Mouse (Mus musculus): ENCODE measurements around the gene Stk40.
A peak's percentile ranks its signal among the peaks of the same experiment; 100 is the strongest.

The Stk40 gene

GRCm38 (mm10) chr4:126103590-126104068 is at the start of gene Stk40:
Gene Stk40 (plus strand): TSS chr4:126103957.
- H3K36me3 ChIP-seq (ENCODE audit: control insufficient read depth, insufficient read depth, low read length, poor library complexity, severe bottlenecking), result no peaks in the 10 kb centered on the region
- DNase-seq (ENCODE audit: low read depth, low spot score), result peak; percentile 99
- H3K27me3 ChIP-seq (ENCODE audit: control insufficient read depth, insufficient read depth, low read length, poor library complexity, severe bottlenecking), result no peaks in the 10 kb centered on the region

DNA sequence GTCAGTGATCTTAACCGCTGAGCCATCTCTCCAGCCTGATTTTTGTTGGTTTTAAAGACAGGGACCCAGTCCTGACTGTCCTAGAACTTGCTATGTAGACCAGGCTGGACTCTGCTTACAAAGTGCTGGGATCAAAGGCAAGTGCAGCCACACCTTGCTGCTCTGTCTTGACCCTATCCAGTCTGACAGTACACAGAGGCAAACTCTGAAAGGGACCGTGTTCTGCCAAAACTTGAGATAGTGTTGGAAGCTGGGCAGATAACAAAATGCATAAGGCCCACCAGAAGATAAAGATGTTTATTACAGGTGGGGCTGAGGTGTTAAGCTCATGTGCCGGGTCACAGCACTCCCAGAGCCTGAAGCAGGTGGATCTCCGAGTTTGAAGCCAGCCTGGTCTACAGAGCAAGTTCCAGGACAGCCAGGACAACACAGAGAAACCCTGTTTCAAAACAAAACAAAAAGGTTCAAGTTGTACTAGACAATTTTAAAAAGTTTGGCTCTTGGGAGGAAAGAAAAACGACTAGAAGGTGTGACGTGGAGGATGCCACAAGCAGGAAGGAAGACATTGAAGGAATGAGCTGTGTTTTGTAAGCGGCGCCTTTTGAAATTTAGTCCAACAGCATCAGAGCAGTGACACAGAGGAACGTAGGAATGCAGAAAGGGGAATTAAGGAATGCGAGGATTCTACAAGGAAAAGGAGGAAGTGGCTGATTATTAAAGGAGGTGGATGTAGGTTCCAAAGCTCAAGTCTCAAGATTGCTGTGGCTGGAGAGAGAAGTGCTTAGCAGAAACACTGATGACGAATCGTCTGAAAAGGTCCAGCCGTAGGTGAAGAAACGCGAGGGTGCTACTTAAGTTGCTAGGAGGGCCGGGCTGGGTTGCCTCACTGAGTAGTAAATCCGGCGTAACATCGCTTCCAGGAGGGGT is 46.3 kb upstream of the Stk40 start:
- no peak for DNase-seq (ENCODE audit: low read depth, low spot score)
- Histone ChIP-seq H3K36me3 (ENCODE audit: control insufficient read depth, insufficient read depth, low read length, poor library complexity, severe bottlenecking) (peaks cover 5% of the 10 kb centered on the region), H3K27me3 (ENCODE audit: control insufficient read depth, insufficient read depth, low read length, poor library complexity, severe bottlenecking) (no peaks in the 10 kb centered on the region)

DNA sequence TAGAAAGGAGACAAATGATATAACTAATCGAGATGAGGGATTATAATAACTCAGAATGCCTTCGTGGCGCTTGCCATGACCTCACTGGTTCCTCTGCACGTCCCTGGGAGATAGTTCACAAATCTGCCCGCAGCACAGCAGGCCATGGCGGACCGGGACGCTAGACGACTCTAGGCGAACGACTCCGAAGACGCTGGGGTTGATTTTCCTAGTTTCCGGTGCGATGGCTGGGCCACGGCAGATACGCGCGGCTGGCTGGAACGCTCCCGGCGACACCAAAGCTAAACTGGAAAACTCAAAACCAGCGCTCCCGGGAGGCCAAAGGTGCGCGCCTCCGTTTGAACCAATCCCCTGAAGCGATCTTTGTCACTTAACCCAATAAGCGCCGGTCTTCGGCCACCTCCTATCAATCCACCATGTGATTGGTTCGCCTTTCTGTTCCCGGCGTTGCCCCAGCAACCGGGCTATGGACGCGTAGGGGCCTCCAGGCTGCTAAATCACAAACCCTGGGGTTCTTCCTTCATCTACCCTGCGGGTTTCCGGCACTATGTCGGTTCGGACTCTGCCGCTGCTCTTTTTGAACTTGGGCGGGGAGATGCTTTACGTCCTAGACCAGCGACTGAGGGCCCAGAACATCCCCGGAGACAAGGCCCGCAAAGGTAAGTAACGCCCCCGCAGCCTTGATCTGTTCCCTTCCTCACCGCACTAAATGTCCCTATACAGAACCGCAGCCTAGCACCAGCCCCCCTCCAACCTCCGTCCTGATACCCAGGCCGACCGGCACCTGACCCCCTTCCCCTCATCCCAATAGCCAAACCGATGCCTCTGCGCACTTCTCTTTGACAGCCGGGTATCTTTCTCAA is 45.4 kb upstream of the Stk40 start, which contains the start of gene Oscp1:
Oscp1 (plus strand) TSS at position 432 of the 863 bp plus-strand sequence.
- Histone ChIP-seq H3K36me3 (ENCODE audit: control insufficient read depth, insufficient read depth, low read length, poor library complexity, severe bottlenecking) (peaks cover under 1% of the 10 kb centered on the region), H3K27me3 (ENCODE audit: control insufficient read depth, insufficient read depth, low read length, poor library complexity, severe bottlenecking) (no peaks in the 10 kb centered on the region)
- peak; percentile 93 for DNase-seq (ENCODE audit: low read depth, low spot score)

GRCm38 (mm10) chr4:126058997-126059362 is 44.8 kb upstream of the Stk40 start:
- H3K36me3 ChIP-seq (ENCODE audit: control insufficient read depth, insufficient read depth, low read length, poor library complexity, severe bottlenecking), result no peaks in the 10 kb centered on the region; the same call in 1 of the 2 replicates
- no peak for DNase-seq (ENCODE audit: low read depth, low spot score)
- H3K27me3 ChIP-seq (ENCODE audit: control insufficient read depth, insufficient read depth, low read length, poor library complexity, severe bottlenecking), result no peaks in the 10 kb centered on the region

DNA sequence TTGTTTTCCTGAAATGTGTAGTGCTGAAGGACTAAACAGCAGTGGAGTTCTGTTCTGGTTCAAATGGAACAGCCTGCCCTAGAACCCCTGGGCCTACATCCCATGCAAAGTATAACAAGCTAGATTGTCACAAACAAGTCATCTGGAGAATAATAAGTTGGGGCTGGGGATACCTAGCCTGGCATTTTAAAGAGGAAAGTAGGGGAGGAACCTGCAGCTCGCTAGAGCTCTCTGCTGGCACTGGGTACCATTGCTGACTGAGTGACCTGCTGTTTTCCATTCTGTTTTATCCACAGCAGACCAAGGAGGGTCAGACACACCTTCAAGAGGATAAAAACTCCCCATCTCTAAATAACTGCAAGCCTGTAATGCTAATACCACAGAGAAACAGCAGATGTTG is 40.9 kb upstream of the Stk40 start:
- DNase-seq (ENCODE audit: low read depth, low spot score), result no peak
- Histone ChIP-seq H3K27me3 (ENCODE audit: control insufficient read depth, insufficient read depth, low read length, poor library complexity, severe bottlenecking) (no peaks in the 10 kb centered on the region), H3K36me3 (ENCODE audit: control insufficient read depth, insufficient read depth, low read length, poor library complexity, severe bottlenecking) (no peaks in the 10 kb centered on the region)

- no peak for DNase-seq (ENCODE audit: low read depth, low spot score)
- Histone ChIP-seq H3K36me3 (ENCODE audit: control insufficient read depth, insufficient read depth, low read length, poor library complexity, severe bottlenecking) (no peaks in the 10 kb centered on the region), H3K27me3 (ENCODE audit: control insufficient read depth, insufficient read depth, low read length, poor library complexity, severe bottlenecking) (no peaks in the 10 kb centered on the region)
These were observed 38.5 kb upstream of the Stk40 start for GRCm38 (mm10) chr4:126065241-126065640.

DNA sequence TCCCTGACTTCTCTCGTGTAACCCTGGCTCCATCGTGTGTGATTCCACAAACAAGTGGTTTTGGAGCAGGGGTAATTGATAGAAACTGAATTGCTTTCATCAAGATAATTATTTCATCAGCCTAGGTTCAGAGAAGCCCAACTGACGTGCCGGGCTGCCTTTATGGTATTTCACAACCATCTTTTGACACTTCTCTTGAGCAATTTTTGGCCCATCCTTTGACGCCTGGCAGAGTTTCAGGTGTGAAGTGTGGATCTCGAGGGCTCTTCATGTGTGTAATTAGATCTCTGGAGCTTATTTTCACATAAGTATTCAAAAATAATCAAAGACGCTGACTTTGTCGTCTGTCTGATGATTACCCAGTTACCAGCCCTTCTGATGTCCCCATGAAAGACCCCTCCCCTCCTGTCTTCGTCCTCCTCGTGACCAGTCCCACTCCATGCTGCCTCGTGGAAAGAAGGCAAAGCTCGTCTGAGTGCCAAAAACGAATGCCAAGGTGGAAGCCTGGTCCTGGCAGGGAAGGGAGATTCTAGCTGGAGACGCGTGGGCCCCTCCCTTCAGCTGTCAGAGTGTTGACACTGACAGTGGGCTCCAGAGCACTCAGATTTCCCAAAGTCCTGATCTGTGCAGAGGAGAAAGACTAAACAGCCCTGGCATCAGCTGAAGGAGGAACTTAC is 36.2 kb upstream of the Stk40 start:
- Histone ChIP-seq H3K36me3 (ENCODE audit: control insufficient read depth, insufficient read depth, low read length, poor library complexity, severe bottlenecking) (no peaks in the 10 kb centered on the region), H3K27me3 (ENCODE audit: control insufficient read depth, insufficient read depth, low read length, poor library complexity, severe bottlenecking) (no peaks in the 10 kb centered on the region; the same call in 1 of the 2 replicates)
- DNase-seq (ENCODE audit: low read depth, low spot score), result no peak

GRCm38 (mm10) chr4:126068842-126069241 is 34.9 kb upstream of the Stk40 start:
- Histone ChIP-seq H3K36me3 (ENCODE audit: control insufficient read depth, insufficient read depth, low read length, poor library complexity, severe bottlenecking) (no peaks in the 10 kb centered on the region), H3K27me3 (ENCODE audit: control insufficient read depth, insufficient read depth, low read length, poor library complexity, severe bottlenecking) (no peaks in the 10 kb centered on the region; the same call in 1 of the 2 replicates)
- no peak for DNase-seq (ENCODE audit: low read depth, low spot score)

DNA sequence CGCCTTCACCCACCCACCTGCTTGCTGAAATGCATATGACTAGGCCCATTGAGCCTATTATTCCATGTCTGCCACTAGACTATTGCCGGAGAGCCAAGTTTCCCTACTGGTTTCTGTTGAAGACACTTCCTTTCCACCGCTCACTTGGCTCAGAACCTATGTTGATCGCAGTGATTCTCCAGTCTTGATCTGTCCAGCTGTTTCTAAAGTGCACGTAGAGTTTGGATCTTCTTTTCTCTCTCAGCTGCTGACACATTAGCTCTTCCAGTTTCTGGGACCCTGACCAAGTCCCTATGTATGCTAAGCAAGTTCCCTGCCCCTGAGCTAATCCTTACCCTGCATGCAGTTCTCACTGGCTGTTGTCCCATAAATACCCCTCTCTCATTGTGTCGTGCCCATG is 25.9 kb upstream of the Stk40 start:
- Histone ChIP-seq H3K36me3 (ENCODE audit: control insufficient read depth, insufficient read depth, low read length, poor library complexity, severe bottlenecking) (no peaks in the 10 kb centered on the region), H3K27me3 (ENCODE audit: control insufficient read depth, insufficient read depth, low read length, poor library complexity, severe bottlenecking) (no peaks in the 10 kb centered on the region)
- no peak for DNase-seq (ENCODE audit: low read depth, low spot score)

DNA sequence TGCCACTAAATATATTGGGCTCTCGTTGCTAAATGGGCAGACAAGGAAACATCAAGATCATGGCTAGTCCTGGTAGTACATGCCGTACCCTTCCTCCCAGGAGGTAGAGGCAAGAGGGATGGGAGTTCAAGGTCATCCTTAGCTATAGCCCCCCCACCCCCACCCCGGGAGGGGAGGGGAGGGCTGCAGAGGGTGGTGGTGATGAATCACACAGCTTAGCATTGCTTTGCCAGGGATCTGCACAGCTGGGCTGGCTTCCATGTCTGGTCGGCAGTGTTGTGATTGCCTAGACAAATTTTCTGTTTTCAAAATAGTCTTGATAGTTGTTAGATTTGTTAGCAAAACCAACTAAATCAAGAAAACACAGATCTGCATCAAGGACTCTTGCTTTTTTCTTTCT is 24.5 kb upstream of the Stk40 start:
- Histone ChIP-seq H3K36me3 (ENCODE audit: control insufficient read depth, insufficient read depth, low read length, poor library complexity, severe bottlenecking) (no peaks in the 10 kb centered on the region), H3K27me3 (ENCODE audit: control insufficient read depth, insufficient read depth, low read length, poor library complexity, severe bottlenecking) (no peaks in the 10 kb centered on the region)
- DNase-seq (ENCODE audit: low read depth, low spot score), result no peak

DNA sequence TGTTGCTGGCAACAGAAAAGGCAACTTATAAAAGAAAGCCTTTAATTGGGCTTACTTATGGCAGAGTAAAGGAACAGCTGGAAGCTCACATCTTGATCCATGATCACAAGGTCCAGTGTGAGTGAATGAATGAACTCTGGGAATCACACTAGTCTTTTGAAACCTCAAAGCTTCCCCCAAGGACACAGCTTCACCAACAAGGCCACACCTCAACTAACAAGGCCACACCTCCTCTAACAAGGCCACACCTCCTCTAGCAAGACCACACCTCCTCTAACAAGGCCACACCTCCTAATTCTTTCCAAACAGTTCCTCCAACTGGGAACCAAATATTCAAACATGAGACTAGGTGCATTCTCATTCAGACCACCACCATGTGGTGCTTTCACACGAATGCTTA is 22.2 kb upstream of the Stk40 start:
- Histone ChIP-seq H3K36me3 (ENCODE audit: control insufficient read depth, insufficient read depth, low read length, poor library complexity, severe bottlenecking) (no peaks in the 10 kb centered on the region), H3K27me3 (ENCODE audit: control insufficient read depth, insufficient read depth, low read length, poor library complexity, severe bottlenecking) (no peaks in the 10 kb centered on the region)
- DNase-seq (ENCODE audit: low read depth, low spot score), result no peak

DNA sequence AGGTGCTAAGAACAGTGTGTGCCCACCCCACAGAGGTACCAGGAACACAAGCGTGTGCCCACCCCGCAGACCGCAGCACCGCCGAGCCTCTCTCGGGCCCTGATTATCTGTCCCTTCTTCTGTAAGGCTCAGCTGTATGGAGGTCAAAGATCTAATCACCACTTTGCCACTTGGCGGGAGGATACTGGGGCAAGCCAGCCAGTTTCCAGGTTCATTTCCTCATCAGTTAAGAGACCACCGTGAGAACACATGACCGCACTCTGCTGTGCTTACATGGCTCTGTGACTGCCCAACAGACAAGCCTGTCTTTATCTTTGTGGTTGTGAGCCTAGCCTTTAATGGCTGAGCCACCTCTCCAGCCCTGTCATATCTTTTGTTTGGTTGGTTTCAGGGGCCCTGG is 20.7 kb upstream of the Stk40 start:
- DNase-seq (ENCODE audit: low read depth, low spot score), result no peak
- Histone ChIP-seq H3K36me3 (ENCODE audit: control insufficient read depth, insufficient read depth, low read length, poor library complexity, severe bottlenecking) (no peaks in the 10 kb centered on the region), H3K27me3 (ENCODE audit: control insufficient read depth, insufficient read depth, low read length, poor library complexity, severe bottlenecking) (no peaks in the 10 kb centered on the region)

- H3K36me3 ChIP-seq (ENCODE audit: control insufficient read depth, insufficient read depth, low read length, poor library complexity, severe bottlenecking), result no peaks in the 10 kb centered on the region
These were observed 19.4 kb upstream of the Stk40 start for GRCm38 (mm10) chr4:126084382-126084781.

GRCm38 (mm10) chr4:126085996-126086576 is 17.7 kb upstream of the Stk40 start:
- H3K27me3 ChIP-seq (ENCODE audit: control insufficient read depth, insufficient read depth, low read length, poor library complexity, severe bottlenecking), result no peaks in the 10 kb centered on the region
- peak; percentile 93 for DNase-seq (ENCODE audit: low read depth, low spot score)
- H3K36me3 ChIP-seq (ENCODE audit: control insufficient read depth, insufficient read depth, low read length, poor library complexity, severe bottlenecking), result no peaks in the 10 kb centered on the region

More at GRCm38 (mm10) chr4:126084382-126084781, 19.4 kb upstream of the Stk40 start:
- H3K27me3 ChIP-seq (ENCODE audit: control insufficient read depth, insufficient read depth, low read length, poor library complexity, severe bottlenecking), result no peaks in the 10 kb centered on the region
- DNase-seq (ENCODE audit: low read depth, low spot score), result no peak
